Mouse (Mus musculus) gastrocnemius, adult 8-10 months (tissue): ENCODE measurements at regions not wholly inside any gene's neighbourhood (a gene's known extent, or its start where the extent isn't known, plus 50 kb on each side); places are given as distances from the start of the nearest gene placed in this dataset.

Source experiments
- DNase-seq, 2 experiments: peaks; one replicate each; pipeline ENCODE4 v3.0.0; 2022; ENCODE audit warnings: low spot score in 2 of 2

GRCm38 (mm10) chr11:18722770-18723169 lies 296.0 kb downstream of the Meis1 start:
- no peak for DNase-seq

GRCm38 (mm10) chr11:18715851-18716126 lies 303.0 kb downstream of the Meis1 start:
- no peak for DNase-seq

GRCm38 (mm10) chr11:18715050-18715850 lies 303.5 kb downstream of the Meis1 start:
- no peak for DNase-seq

- DNase-seq: no peak
Observed at GRCm38 (mm10) chr11:18714400-18714799, 304.4 kb downstream of the Meis1 start.

GRCm38 (mm10) chr11:18712642-18713053 lies 306.1 kb downstream of the Meis1 start:
- DNase-seq: no peak

- no peak for DNase-seq
Observed at GRCm38 (mm10) chr11:18709628-18710027, 309.2 kb downstream of the Meis1 start.

GRCm38 (mm10) chr11:18681593-18681992 lies 337.2 kb downstream of the Meis1 start:
- DNase-seq: no peak

GRCm38 (mm10) chr11:18676876-18677275 lies 341.9 kb downstream of the Meis1 start:
- DNase-seq: no peak

- DNase-seq: no peak
Observed at GRCm38 (mm10) chr11:18670967-18671366, 347.8 kb downstream of the Meis1 start.

- DNase-seq: no peak
Observed at GRCm38 (mm10) chr11:18669322-18669721, 349.5 kb downstream of the Meis1 start.

GRCm38 (mm10) chr11:18656358-18656757 lies 362.4 kb downstream of the Meis1 start:
- no peak for DNase-seq

GRCm38 (mm10) chr11:18631975-18632773 lies 386.6 kb downstream of the Meis1 start:
- DNase-seq: no peak

- DNase-seq: no peak
Observed at GRCm38 (mm10) chr11:18631570-18631969, 387.2 kb downstream of the Meis1 start.

GRCm38 (mm10) chr11:18621777-18622176 lies 397.0 kb downstream of the Meis1 start:
- no peak for DNase-seq

- DNase-seq: no peak
Observed at GRCm38 (mm10) chr11:18604836-18605235, 413.9 kb downstream of the Meis1 start.

- DNase-seq: no peak
Observed at GRCm38 (mm10) chr11:18601568-18602182, 417.1 kb downstream of the Meis1 start.

GRCm38 (mm10) chr11:18598349-18598748 lies 420.4 kb downstream of the Meis1 start:
- DNase-seq: no peak

- no peak for DNase-seq
Observed at GRCm38 (mm10) chr11:18596996-18597395, 421.8 kb downstream of the Meis1 start.

GRCm38 (mm10) chr11:18590487-18590886 lies 428.3 kb downstream of the Meis1 start:
- no peak for DNase-seq

GRCm38 (mm10) chr11:18586468-18586867 lies 432.3 kb downstream of the Meis1 start:
- no peak for DNase-seq

- DNase-seq: no peak
Observed at GRCm38 (mm10) chr11:18585031-18585430, 433.8 kb downstream of the Meis1 start.

GRCm38 (mm10) chr11:18582781-18583161 lies 436.0 kb downstream of the Meis1 start:
- no peak for DNase-seq
